Mouse (Mus musculus) olfactory bulb, adult 2 months (tissue): ENCODE results near the gene Slc37a4.

Experiments
- CTCF ChIP-seq: fragments of 200-500 bp; IDR thresholded peaks from 2 replicates; pipeline ENCODE4 v1.5.1; 2012; ENCODE audit warnings: low read depth, mild to moderate bottlenecking, low read length, moderate library complexity; ENCODE audit not compliant: insufficient read depth
- POLR2A ChIP-seq: fragments of 200-500 bp; IDR thresholded peaks from 2 replicates; pipeline ENCODE4 v1.6.1; 2012; ENCODE audit warnings: mild to moderate bottlenecking, low read depth, low read length, moderate library complexity; ENCODE audit not compliant: insufficient read depth

DNA sequence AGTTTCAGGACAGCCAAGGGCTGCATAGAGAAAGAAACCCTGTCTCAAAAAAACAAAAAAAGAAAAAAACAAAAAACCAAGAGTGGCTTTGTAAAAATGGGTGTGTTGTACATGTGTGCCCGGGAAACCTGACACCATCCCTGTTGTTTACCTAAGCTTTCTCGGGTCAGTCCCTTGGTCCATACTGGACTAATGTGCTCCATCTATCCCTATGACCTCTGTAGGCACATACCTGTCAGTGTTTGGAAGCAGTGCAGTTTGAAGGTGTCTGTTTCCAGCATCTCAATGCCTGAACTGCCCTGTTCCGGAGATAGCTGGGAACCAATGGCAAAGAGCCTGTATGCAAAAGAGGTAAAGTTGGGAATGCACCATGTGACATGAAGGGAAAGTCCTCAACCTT, 8.4 kb downstream of the Slc37a4 start:
- TF ChIP-seq POLR2A (no peak), CTCF (no peak)
